Mouse (Mus musculus) yolk sac, embryonic 10.5 days (tissue): Measurements from ENCODE around the gene Ptprd.

ENCODE experiments used
- DNase-seq: peaks from one replicate; pipeline ENCODE4 v3.0.0-alpha.2; 2017; ENCODE audit warnings: low spot score

Gene Ptprd

GRCm38 (mm10) chr4:77248918-77249317 lies 962.8 kb downstream of the Ptprd start:
- DNase-seq, result peak; percentile 3

GRCm38 (mm10) chr4:77241852-77242455 lies 969.8 kb downstream of the Ptprd start:
- DNase-seq, result no peak

- no peak for DNase-seq
Observed at GRCm38 (mm10) chr4:77238144-77238543, 973.6 kb downstream of the Ptprd start.

GRCm38 (mm10) chr4:77233243-77233642 lies 978.5 kb downstream of the Ptprd start:
- DNase-seq, result no peak

- no peak for DNase-seq
Observed at GRCm38 (mm10) chr4:77168866-77169265, 1042.9 kb downstream of the Ptprd start.

- DNase-seq, result no peak
Observed at GRCm38 (mm10) chr4:77157601-77158000, 1054.2 kb downstream of the Ptprd start.

- DNase-seq, result no peak
Observed at GRCm38 (mm10) chr4:77155561-77155960, 1056.2 kb downstream of the Ptprd start.

- DNase-seq, result no peak
Observed at GRCm38 (mm10) chr4:77155037-77155436, 1056.7 kb downstream of the Ptprd start.

GRCm38 (mm10) chr4:77124852-77125251 lies 1086.9 kb downstream of the Ptprd start:
- no peak for DNase-seq

- no peak for DNase-seq
Observed at GRCm38 (mm10) chr4:77110894-77111293, 1100.9 kb downstream of the Ptprd start.

- no peak for DNase-seq
Observed at GRCm38 (mm10) chr4:77107291-77107690, 1104.5 kb downstream of the Ptprd start.

GRCm38 (mm10) chr4:77083165-77083564 lies 1128.6 kb downstream of the Ptprd start:
- peak; percentile 4 for DNase-seq

- DNase-seq, result no peak
Observed at GRCm38 (mm10) chr4:77077607-77078006, 1134.2 kb downstream of the Ptprd start.

GRCm38 (mm10) chr4:77050536-77051207 lies 1161.1 kb downstream of the Ptprd start:
- no peak for DNase-seq

- no peak for DNase-seq
Observed at GRCm38 (mm10) chr4:77004483-77004882, 1207.3 kb downstream of the Ptprd start.

- DNase-seq, result no peak
Observed at GRCm38 (mm10) chr4:76996172-76996571, 1215.6 kb downstream of the Ptprd start.

- DNase-seq, result no peak
Observed at GRCm38 (mm10) chr4:76989961-76990360, 1221.8 kb downstream of the Ptprd start.

GRCm38 (mm10) chr4:76977056-76977809 lies 1234.5 kb downstream of the Ptprd start:
- DNase-seq, result no peak

- DNase-seq, result no peak
Observed at GRCm38 (mm10) chr4:76948251-76948650, 1263.5 kb downstream of the Ptprd start.

GRCm38 (mm10) chr4:76941382-76942360 lies 1270.1 kb downstream of the Ptprd start:
- no peak for DNase-seq

- DNase-seq, result no peak
Observed at GRCm38 (mm10) chr4:76931559-76931958, 1280.2 kb downstream of the Ptprd start.
